Mouse (Mus musculus) lung, postnatal 0 days (tissue): ENCODE measurements around the gene Igsf21.

Experiments
- CTCF ChIP-seq: IDR thresholded peaks from 2 replicates; pipeline ENCODE4 v1.5.1; 2016; ENCODE audit warnings: antibody characterized with exemption, mild to moderate bottlenecking
- EP300 ChIP-seq: IDR thresholded peaks from 2 replicates; pipeline ENCODE4 v1.6.1; 2016; ENCODE audit warnings: antibody characterized with exemption, mild to moderate bottlenecking, control low read depth

- TF ChIP-seq CTCF: no peak
- peak; percentile 37; the same call in 1 of the 2 replicates for TF ChIP-seq EP300
These were observed 92.9 kb downstream of the Igsf21 start for GRCm38 (mm10) chr4:140153711-140154114.
